Mouse (Mus musculus) C2C12 (cell line): ENCODE data around the gene 4933416C03Rik.

Experiments used
- CEBPB ChIP-seq: IDR thresholded peaks from one replicate; pipeline ENCODE4 v1.6.1; 2011; ENCODE audit warnings: low read depth, mild to moderate bottlenecking, control low read depth, moderate library complexity
- CTCF ChIP-seq: IDR thresholded peaks from one replicate; pipeline ENCODE4 v1.5.1; 2011; ENCODE audit not compliant: control insufficient read depth, insufficient read depth, insufficient read length
- FOSL1 ChIP-seq: IDR thresholded peaks from one replicate; pipeline ENCODE4 v1.8.0; 2011; ENCODE audit warnings: mild to moderate bottlenecking, low read length; ENCODE audit not compliant: poor library complexity, insufficient read depth, severe bottlenecking
- MAX ChIP-seq: IDR thresholded peaks from one replicate; pipeline ENCODE4 v1.6.1; 2011; ENCODE audit warnings: mild to moderate bottlenecking, control low read depth
- MYOD1 ChIP-seq: IDR thresholded peaks from one replicate; pipeline ENCODE4 v1.6.1; 2011; ENCODE audit warnings: low read depth; ENCODE audit not compliant: control insufficient read depth, insufficient read length
- MYOG ChIP-seq: IDR thresholded peaks from one replicate; pipeline ENCODE4 v1.6.1; 2011; ENCODE audit not compliant: control insufficient read depth, insufficient read length; ENCODE audit errors: extremely low read depth
- USF1 ChIP-seq: IDR thresholded peaks from one replicate; pipeline ENCODE4 v1.6.1; 2011; ENCODE audit warnings: low read depth, mild to moderate bottlenecking, control low read depth, moderate library complexity

DNA sequence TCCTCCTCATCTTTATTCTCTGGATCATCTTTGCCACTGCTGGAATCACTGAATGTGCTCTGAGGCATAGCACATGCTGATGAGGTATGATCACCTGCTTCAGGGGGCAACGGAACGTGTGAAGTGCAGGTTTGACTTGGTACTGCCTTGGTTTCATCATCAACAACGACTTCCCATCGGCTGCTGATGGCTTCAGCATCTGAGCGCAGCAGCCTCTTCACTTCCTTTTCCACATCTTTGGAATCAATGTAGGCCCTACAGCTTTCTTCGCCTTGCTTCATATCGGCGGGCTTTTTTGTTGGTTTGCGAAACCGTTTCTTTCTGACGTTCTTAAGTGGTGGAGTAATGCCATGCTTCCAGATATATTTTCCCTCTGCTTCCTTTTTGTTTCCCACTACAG, 849 bp downstream of the 4933416C03Rik start:
- TF ChIP-seq CTCF: no peak
- TF ChIP-seq MAX: no peak
- TF ChIP-seq MYOG: no peak
- no peak for TF ChIP-seq USF1
- no peak for TF ChIP-seq MYOD1
- no peak for TF ChIP-seq CEBPB
- no peak for TF ChIP-seq FOSL1
